Mouse (Mus musculus) layer of hippocampus, adult 11-12 months (tissue): ENCODE measurements at regions not wholly inside any gene's neighbourhood (a gene's known extent, or its start where the extent isn't known, plus 50 kb on each side); places are given as distances from the start of the nearest gene placed in this dataset.
A peak's percentile ranks its signal among the peaks of the same experiment; 100 is the strongest.

Experiments
- DNase-seq: peaks from one replicate; pipeline ENCODE4 v3.0.0; 2022; ENCODE audit warnings: low spot score

DNA sequence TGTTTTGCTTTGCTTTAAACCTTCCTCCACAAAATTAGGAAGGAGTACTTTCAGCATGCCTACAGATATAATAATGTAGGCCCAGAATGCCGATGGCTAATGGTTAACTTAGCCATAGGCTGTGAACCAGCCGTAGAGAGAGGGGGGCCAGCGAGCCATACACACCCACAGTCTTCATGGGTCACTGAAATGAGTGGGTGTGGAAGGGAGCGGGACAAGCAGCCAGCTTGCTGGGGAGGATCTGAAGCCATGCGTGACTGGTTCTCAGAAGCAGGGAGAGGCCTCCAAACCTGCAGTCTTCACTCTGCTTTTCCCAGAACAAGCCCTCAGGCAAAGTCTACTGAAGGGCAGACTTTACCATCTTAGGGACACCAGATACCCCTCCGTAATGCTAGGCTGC lies 50.8 kb upstream of the Ptpn13 start:
- DNase-seq, result no peak

DNA sequence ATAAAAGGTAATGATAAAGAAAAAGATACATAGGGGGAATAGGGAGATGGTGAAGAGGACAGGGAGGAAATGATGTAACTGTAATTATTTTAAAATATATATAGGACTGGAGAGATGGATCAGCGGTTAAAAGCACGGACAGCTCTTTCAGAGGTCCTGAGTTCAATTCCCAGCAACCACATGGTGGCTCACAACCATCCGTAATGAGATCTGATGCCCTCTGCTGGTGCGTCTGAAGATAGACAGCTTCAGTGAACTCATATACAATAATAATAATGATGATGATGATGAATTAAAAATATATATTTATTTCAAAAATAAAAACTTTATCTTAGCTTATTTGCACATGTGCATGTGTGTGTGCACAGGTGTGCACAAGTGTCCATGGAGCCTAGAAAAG lies 51.9 kb upstream of the Ptpn13 start:
- DNase-seq, result no peak

GRCm38 (mm10) chr5:103370456-103370855 lies 54.5 kb upstream of the Ptpn13 start:
- no peak for DNase-seq

- DNase-seq, result no peak
Measured at GRCm38 (mm10) chr5:103368993-103369392, 56.0 kb upstream of the Ptpn13 start.

DNA sequence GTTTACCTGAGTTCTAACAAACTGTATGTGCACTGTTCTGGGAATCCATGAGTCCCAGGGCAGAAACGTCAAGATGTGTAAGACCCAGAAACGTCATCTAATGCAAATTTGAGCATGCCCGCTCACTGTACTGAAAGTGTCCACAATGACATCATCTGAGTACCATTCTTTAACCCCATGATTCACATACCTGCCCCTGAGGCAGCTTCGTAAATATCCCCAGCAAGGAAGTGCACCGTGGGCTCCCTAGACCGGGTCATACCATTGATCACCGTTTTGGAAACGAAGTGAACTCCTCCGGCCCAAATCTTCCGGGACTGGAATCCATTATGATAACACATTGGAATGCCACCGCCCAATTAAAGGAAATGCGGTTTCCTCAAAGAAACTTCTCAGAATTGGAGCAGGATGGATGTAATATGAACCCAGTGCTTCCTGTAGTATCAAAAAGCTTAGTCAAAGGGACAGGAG lies 57.8 kb upstream of the Ptpn13 start:
- DNase-seq, result no peak

DNA sequence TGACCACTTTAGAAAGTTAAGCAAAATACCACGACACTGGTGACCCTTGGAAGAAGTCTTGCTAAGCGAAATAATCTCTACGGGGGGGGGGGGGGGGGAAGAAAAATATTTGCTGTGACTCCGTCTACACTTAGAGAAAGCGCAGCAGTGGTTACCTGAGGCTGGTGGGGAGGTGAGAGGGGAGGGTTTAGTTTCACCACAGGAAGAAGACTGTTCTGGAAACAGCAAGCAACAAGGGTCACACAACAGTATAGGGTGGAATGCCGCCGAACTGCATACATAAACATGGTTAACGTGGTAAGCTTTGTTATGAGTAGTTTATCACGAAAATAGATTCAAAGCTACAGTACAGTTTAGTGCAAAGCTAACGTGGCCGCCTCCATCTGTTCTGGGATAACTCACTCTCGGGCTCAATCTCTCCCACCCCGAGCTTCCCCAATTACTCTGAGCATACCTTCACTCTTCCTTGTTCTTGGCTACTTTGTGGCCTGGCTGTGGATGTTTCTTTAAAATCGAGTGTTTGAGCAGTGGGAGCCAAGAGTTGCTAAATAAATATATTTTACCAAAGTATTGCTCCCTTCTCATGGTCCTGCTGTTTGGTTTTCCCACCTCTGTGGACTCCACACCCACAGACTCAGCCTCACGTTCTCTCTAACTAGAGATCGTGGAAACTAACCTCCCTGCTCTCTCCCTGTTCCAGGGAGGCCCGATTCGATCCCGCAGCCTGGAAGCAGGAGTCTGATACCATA lies 59.1 kb upstream of the Ptpn13 start:
- DNase-seq, result no peak

- no peak for DNase-seq
Measured at GRCm38 (mm10) chr5:103364791-103365699, 59.9 kb upstream of the Ptpn13 start.

GRCm38 (mm10) chr5:103360775-103361247 lies 64.2 kb upstream of the Ptpn13 start:
- DNase-seq, result no peak

GRCm38 (mm10) chr5:103360360-103360759 lies 64.6 kb upstream of the Ptpn13 start:
- no peak for DNase-seq

DNA sequence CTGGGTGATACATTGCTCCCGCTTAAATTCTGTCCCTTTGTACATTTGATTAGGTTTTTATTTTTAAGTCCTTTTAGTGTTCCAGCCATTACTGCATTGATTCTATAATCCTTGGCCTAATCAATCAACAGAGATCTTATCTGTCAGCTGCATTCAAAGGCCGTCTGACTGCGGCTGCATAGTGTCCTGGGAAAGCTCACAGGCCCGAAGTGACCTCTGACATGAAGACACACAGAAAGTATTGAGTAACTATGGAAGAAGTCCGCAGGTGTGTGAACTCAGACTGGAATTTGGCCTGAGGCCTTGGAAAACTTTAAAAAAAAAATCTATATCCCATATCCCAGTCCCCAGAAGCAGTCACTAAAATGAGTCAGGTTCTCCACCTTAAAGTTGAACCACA lies 67.4 kb upstream of the Ptpn13 start:
- DNase-seq, result no peak

- no peak for DNase-seq
Measured at GRCm38 (mm10) chr5:103356500-103356899, 68.5 kb upstream of the Ptpn13 start.

- DNase-seq, result peak; percentile 62
Measured at GRCm38 (mm10) chr5:103355372-103356300, 69.4 kb upstream of the Ptpn13 start.

- no peak for DNase-seq
Measured at GRCm38 (mm10) chr5:103343869-103344268, 81.1 kb upstream of the Ptpn13 start.

GRCm38 (mm10) chr5:103341456-103341855 lies 83.5 kb upstream of the Ptpn13 start:
- DNase-seq, result no peak

GRCm38 (mm10) chr5:103340626-103341025 lies 84.4 kb upstream of the Ptpn13 start:
- no peak for DNase-seq

DNA sequence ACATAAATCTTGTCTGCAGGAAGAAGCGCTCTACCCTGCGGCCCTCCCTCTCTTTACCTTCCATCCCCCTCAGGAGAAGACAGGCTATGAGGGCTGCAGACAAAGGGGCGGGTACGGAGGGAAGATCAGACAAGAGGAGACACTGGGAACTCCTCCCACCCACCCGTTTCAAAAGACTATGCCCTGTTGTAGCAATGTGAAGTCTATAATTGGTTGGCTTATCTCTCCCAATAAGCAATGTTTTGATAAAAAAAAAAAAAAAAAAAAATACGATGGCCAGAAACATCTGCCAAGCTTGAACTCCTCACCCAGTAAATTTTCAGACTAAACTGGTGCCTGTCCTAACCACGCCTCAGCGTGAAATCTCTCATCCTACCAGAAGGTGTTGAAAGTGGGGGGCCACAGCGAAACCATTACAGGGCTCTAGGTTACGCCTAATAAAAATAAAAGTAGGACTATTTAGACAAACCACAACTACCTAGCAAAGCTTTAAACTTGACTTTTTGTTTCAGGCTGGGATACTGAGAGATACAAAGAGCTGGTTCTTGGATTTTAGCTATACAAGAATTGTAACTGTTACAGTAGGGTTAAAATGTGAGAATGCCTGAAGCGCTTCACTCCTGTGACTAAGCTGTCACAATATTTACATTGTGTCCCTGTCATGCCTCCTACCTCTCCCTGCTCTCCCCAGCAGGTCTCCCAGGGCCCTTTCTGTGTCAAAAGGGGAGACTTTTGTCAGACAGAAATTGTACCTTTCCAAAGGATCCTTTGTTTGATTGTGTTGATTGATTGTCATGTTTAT lies 88.1 kb upstream of the Ptpn13 start:
- no peak for DNase-seq

- DNase-seq, result peak; percentile 56
Measured at GRCm38 (mm10) chr5:103335916-103336688, 88.9 kb upstream of the Ptpn13 start.

GRCm38 (mm10) chr5:103326412-103326811 lies 98.6 kb upstream of the Ptpn13 start:
- no peak for DNase-seq

GRCm38 (mm10) chr5:103320341-103320740 lies 104.7 kb upstream of the Ptpn13 start:
- no peak for DNase-seq
